Mouse (Mus musculus) embryonic facial prominence, embryonic 10.5 days (tissue): Measurements from ENCODE around the gene Klhl29. TPM values are rescaled to one million over a fixed set of nuclear protein-coding genes. Genes with fewer than 3 reads are reported as not detected.

Source experiments
- DNase-seq: peaks from one replicate; pipeline ENCODE4 v3.0.0-alpha.2; 2017; ENCODE audit warnings: low spot score
- H3K27ac ChIP-seq: fragments of 300-500 bp; sonication (generic); replicated peaks from 2 replicates; pipeline ENCODE4 v1.5.1; 2016; ENCODE audit warnings: mild to moderate bottlenecking
- H3K27me3 ChIP-seq: fragments of 300-500 bp; sonication (generic); replicated peaks from 2 replicates; pipeline ENCODE4 v1.6.1; 2016; ENCODE audit warnings: low read depth, mild to moderate bottlenecking; ENCODE audit not compliant: poor library complexity, severe bottlenecking
- H3K36me3 ChIP-seq: fragments of 300-500 bp; sonication (generic); replicated peaks from 2 replicates; pipeline ENCODE4 v1.6.1; 2016; ENCODE audit warnings: mild to moderate bottlenecking, moderate library complexity
- H3K4me1 ChIP-seq: fragments of 300-500 bp; sonication (generic); 2 replicates; pipeline ENCODE4 v1.6.1; 2016
- H3K4me3 ChIP-seq: fragments of 300-500 bp; sonication (generic); 2 replicates; pipeline ENCODE4 v1.5.1; 2016; ENCODE audit warnings: mild to moderate bottlenecking, moderate library complexity
- H3K9me3 ChIP-seq: fragments of 300-500 bp; sonication (generic); 2 replicates; pipeline ENCODE4 v1.6.1; 2016; ENCODE audit warnings: mild to moderate bottlenecking
- WGBS: fragments of 180-500 bp; shearing (Covaris S2); methylation state at CpG from one replicate; pipeline ENCODE4 v1.1.7; 2016; 5-methylcytosine and 5-hydroxymethylcytosine counted together
- polyA plus RNA-seq: library from polyadenylated mRNA; unstranded; fragments of >200 nt; fragmentation: Nextera tagmentation; extraction: Ambion mirVana; gene quantifications from 2 replicates; pipeline ENCODE4 v1.2.1, GENCODE M21; 2016

Gene Klhl29
- polyA plus RNA-seq, 1 experiment from 2014 or later: 1.00 TPM

- no peak overlapping the region for H3K27ac ChIP-seq
- H3K9me3 ChIP-seq: 0 out of 2 replicates have a peak, but pooled peaks cover 3% of the 10 kb centered on the region
- peaks cover 32% of the 10 kb centered on the region for H3K4me1 ChIP-seq
- H3K27me3 ChIP-seq: no peaks in the 10 kb centered on the region
- H3K4me3 ChIP-seq: no peak overlapping the region
- no peak for DNase-seq
- 61% methylated on average over 6 of the region's 6 CpGs for WGBS
- H3K36me3 ChIP-seq: 0 out of 2 replicates have a peak, but pooled peaks cover 3% of the 10 kb centered on the region
Measured at GRCm38 (mm10) chr12:5275507-5275936, 100.0 kb downstream of the Klhl29 start.

GRCm38 (mm10) chr12:5274519-5274944, 101.0 kb downstream of the Klhl29 start:
- Histone ChIP-seq H3K9me3 (0 out of 2 replicates have a peak, but pooled peaks cover 3% of the 10 kb centered on the region), H3K4me3 (no peak overlapping the region), H3K27ac (0 out of 2 replicates have a peak overlapping the region, but pooled peaks have one; percentile 44), H3K36me3 (0 out of 2 replicates have a peak, but pooled peaks cover 3% of the 10 kb centered on the region), H3K4me1 (peaks cover 35% of the 10 kb centered on the region), H3K27me3 (no peaks in the 10 kb centered on the region)
- peak; percentile 50 for DNase-seq
- 60% methylated on average over 8 of the region's 8 CpGs for WGBS

- Histone ChIP-seq H3K27ac (no peak overlapping the region), H3K4me1 (peaks cover 46% of the 10 kb centered on the region), H3K9me3 (0 out of 2 replicates have a peak, but pooled peaks cover 3% of the 10 kb centered on the region), H3K27me3 (no peaks in the 10 kb centered on the region), H3K36me3 (0 out of 2 replicates have a peak, but pooled peaks cover 3% of the 10 kb centered on the region), H3K4me3 (no peak overlapping the region)
- DNase-seq: no peak
- WGBS: 89% methylated on average over 4 of the region's 4 CpGs
Measured at GRCm38 (mm10) chr12:5273316-5274047, 102.0 kb downstream of the Klhl29 start.

DNA sequence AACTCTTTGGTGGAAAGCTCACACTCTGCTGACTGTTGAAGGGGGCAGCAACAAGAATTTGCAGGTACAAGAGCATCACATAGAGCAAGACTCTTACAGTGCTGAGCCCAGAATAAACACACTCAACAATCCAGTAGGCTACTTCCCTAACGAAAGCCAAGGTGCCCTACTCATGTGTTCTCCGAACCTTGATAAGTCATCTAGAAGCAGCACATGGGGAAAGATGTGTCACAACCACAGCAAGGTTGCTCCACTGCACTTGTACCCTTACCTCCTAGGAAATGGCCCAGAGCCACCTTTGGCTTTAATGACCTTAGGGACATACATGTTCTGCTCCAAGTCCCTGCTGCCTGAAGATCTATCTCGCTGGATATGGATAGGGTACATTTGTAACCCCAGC, 105.0 kb downstream of the Klhl29 start:
- Histone ChIP-seq H3K9me3 (0 out of 2 replicates have a peak, but pooled peaks cover 3% of the 10 kb centered on the region), H3K4me1 (peaks cover 56% of the 10 kb centered on the region)
- WGBS: 91% methylated on average over 3 of the region's 3 CpGs

DNA sequence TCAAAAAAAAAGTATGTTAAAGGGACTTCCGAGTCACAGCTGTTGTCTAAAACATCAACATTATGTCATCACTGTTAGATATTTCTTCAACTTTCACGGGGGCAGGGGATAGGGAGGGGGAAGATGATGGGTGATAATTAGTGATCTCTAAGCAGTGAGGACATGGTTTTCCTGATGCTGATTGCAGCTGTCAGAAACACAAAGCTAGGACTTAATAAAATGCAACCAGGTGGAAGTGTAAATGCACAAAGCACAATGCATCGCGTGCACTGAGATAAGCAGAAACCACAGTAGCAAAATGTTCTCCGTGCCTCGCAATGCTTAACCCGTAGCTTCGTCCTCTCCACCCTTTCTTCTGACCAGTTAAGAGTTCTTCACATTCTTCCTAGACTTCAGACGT, 105.5 kb downstream of the Klhl29 start:
- no peaks in the 10 kb centered on the region for H3K27me3 ChIP-seq
- 0 out of 2 replicates have a peak, but pooled peaks cover 3% of the 10 kb centered on the region for H3K36me3 ChIP-seq
- WGBS: 69% methylated on average over 9 of the region's 9 CpGs
- H3K4me1 ChIP-seq: peaks cover 50% of the 10 kb centered on the region
- no peak for DNase-seq
- H3K4me3 ChIP-seq: no peak overlapping the region
- H3K27ac ChIP-seq: 0 out of 2 replicates have a peak overlapping the region, but pooled peaks have one; percentile 5
- 0 out of 2 replicates have a peak, but pooled peaks cover 3% of the 10 kb centered on the region for H3K9me3 ChIP-seq

More for the DNA sequence above, 105.0 kb downstream of the Klhl29 start:
- Histone ChIP-seq H3K4me3 (no peak overlapping the region), H3K27me3 (no peaks in the 10 kb centered on the region), H3K36me3 (0 out of 2 replicates have a peak, but pooled peaks cover 3% of the 10 kb centered on the region), H3K27ac (peak overlapping the region; percentile 5; the same call in 1 of the 2 replicates)
- no peak for DNase-seq

- WGBS: 75% methylated on average over 7 of the region's 7 CpGs
- Histone ChIP-seq H3K27ac (peak overlapping the region; percentile 58; the same call in 1 of the 2 replicates), H3K27me3 (no peaks in the 10 kb centered on the region), H3K9me3 (0 out of 2 replicates have a peak, but pooled peaks cover 3% of the 10 kb centered on the region), H3K36me3 (0 out of 2 replicates have a peak, but pooled peaks cover 3% of the 10 kb centered on the region), H3K4me1 (peaks cover 42% of the 10 kb centered on the region), H3K4me3 (no peak overlapping the region)
- DNase-seq: no peak
Measured at GRCm38 (mm10) chr12:5269061-5269460, 106.4 kb downstream of the Klhl29 start.

DNA sequence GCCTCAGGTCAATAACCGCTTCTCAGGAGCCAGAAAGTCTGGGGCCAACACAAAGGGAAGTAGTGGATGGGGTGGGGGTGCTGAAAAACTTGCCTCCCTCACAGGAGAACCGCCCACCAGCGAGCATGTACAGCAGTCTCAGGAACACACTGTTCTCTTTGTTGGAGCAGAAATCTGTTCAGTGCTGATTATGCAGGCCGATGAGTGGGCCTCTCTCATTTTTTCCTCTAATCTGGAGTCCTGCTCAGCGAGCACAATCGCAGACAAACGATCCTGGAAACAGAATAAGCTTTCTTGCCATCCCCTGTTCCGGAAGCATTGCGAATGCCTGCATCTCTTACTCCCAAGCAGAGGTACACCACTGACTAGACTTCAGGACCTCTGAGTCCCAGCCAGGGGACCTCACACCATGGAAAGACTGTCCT, 107.3 kb downstream of the Klhl29 start:
- H3K9me3 ChIP-seq: 0 out of 2 replicates have a peak, but pooled peaks cover 3% of the 10 kb centered on the region
- H3K27ac ChIP-seq: peak overlapping the region; percentile 82
- peaks cover 42% of the 10 kb centered on the region for H3K4me1 ChIP-seq
- no peak overlapping the region for H3K4me3 ChIP-seq
- 0 out of 2 replicates have a peak, but pooled peaks cover 3% of the 10 kb centered on the region for H3K36me3 ChIP-seq
- WGBS: 27% methylated on average over 9 of the region's 9 CpGs
- DNase-seq: peak; percentile 69
- H3K27me3 ChIP-seq: no peaks in the 10 kb centered on the region

GRCm38 (mm10) chr12:5267271-5268187, 108.0 kb downstream of the Klhl29 start:
- 47% methylated on average over 9 of the region's 9 CpGs for WGBS
- Histone ChIP-seq H3K27me3 (no peaks in the 10 kb centered on the region), H3K36me3 (0 out of 2 replicates have a peak, but pooled peaks cover 3% of the 10 kb centered on the region), H3K27ac (peak overlapping the region; percentile 82), H3K4me1 (peaks cover 42% of the 10 kb centered on the region), H3K4me3 (no peak overlapping the region), H3K9me3 (0 out of 2 replicates have a peak, but pooled peaks cover 3% of the 10 kb centered on the region)
- no peak for DNase-seq

DNA sequence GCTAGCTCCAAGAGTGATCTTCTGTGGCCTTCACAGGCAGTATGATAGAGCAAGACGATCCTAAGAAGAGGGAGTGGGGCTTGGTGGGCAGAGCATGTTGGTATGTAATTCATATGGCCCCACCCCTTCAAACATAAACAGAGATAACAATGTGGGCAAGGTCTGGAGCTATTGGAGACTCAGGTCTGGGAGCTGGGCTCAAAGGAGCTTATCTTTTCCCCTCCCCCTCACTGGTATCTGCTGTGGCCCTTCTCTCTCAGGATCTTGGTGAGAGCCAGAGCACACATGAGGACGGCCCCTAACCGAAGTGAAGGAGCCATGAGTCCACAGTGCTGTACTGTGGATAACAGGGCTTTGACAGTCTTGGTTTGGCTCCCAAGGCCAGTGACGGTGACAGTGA, 108.7 kb downstream of the Klhl29 start:
- no peak for DNase-seq
- no peaks in the 10 kb centered on the region for H3K27me3 ChIP-seq
- 0 out of 2 replicates have a peak, but pooled peaks cover 3% of the 10 kb centered on the region for H3K9me3 ChIP-seq
- H3K36me3 ChIP-seq: 0 out of 2 replicates have a peak, but pooled peaks cover 3% of the 10 kb centered on the region
- WGBS: 82% methylated on average over 4 of the region's 4 CpGs
- no peak overlapping the region for H3K4me3 ChIP-seq
- peaks cover 42% of the 10 kb centered on the region for H3K4me1 ChIP-seq
- H3K27ac ChIP-seq: peak overlapping the region; percentile 82

- no peak for DNase-seq
- Histone ChIP-seq H3K4me1 (peaks cover 23% of the 10 kb centered on the region), H3K27ac (no peak overlapping the region), H3K4me3 (no peak overlapping the region), H3K27me3 (no peaks in the 10 kb centered on the region), H3K9me3 (no peaks in the 10 kb centered on the region), H3K36me3 (no peaks in the 10 kb centered on the region)
- WGBS: 80% methylated on average over 4 of the region's 4 CpGs
Measured at GRCm38 (mm10) chr12:5261476-5261875, 114.0 kb downstream of the Klhl29 start.

DNA sequence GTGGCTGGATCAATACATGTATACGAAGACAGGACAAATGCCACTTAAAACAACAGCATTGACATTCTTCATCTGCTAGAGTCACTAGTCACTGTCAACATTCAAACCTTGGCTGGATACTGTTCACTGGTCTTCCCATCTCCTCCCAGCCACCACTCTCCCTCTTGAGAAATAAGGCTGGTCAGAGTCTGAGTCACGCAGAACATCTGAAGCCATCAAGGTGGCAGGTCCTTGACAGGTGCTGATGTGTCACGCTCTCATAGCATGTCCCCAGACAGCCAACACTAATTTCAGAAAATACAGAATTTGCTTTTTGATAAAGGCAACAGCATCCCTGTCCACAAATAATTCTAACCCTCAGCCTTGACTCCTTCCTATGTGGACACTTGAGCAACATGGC, 116.7 kb downstream of the Klhl29 start:
- Histone ChIP-seq H3K36me3 (no peaks in the 10 kb centered on the region), H3K27ac (no peak overlapping the region), H3K4me1 (peaks cover 42% of the 10 kb centered on the region), H3K4me3 (no peak overlapping the region), H3K27me3 (no peaks in the 10 kb centered on the region), H3K9me3 (no peaks in the 10 kb centered on the region)
- DNase-seq: no peak
- 87% methylated on average over 3 of the region's 3 CpGs for WGBS

- 82% methylated on average over 4 of the region's 4 CpGs for WGBS
- no peaks in the 10 kb centered on the region for H3K9me3 ChIP-seq
- H3K4me3 ChIP-seq: no peak overlapping the region
- H3K27ac ChIP-seq: no peak overlapping the region
- no peak for DNase-seq
- peaks cover 55% of the 10 kb centered on the region for H3K4me1 ChIP-seq
- H3K36me3 ChIP-seq: no peaks in the 10 kb centered on the region
- no peaks in the 10 kb centered on the region for H3K27me3 ChIP-seq
Measured at GRCm38 (mm10) chr12:5257174-5257573, 118.3 kb downstream of the Klhl29 start.
